Mouse (Mus musculus): ENCODE results near the gene Mlst8. TPM values are rescaled to one million over a fixed set of nuclear protein-coding genes. Genes with fewer than 3 reads are reported as not detected.

Mlst8 gene
- total and polyA plus RNA-seq, 3 experiments = 7.0 to 17.2 (median 7.1) TPM

DNA sequence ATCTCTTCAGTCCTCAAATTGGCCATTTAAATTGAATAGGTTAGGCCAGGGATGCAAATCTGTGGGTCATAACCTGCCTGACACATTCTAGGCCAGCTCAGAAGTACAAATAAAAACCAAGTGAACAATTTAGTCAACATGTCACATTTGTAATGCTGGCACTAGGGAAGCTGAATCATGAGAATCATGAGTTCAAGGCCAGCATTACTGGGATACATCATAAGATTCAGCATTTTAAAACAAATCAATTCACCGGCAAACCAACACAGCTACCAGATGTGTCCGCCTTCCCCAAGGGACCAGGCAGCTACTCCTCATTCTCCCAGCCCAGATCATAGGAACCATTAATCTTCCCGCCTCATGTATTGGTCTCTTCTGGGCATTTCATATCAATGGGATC lies 4.6 kb upstream of the Mlst8 start:
- no peak for TF ChIP-seq TAL1 (conservative IDR thresholded peaks at IDR 0.05; ENCODE audit: low read depth, low read length)
- no peak for TF ChIP-seq GATA1 (IDR thresholded peaks at IDR 0.05; ENCODE audit: borderline replicate concordance, low read length)
- no peak for TF ChIP-seq GATA2 (IDR thresholded peaks at IDR 0.05; ENCODE audit: borderline replicate concordance, low read depth, low read length)
- no peak for TF ChIP-seq CTCF (IDR thresholded peaks at IDR 0.05; ENCODE audit: low read depth, low read length)
- TF ChIP-seq POLR2AphosphoS5 (IDR thresholded peaks at IDR 0.05; ENCODE audit: insufficient replicate concordance, low read depth, low read length) = no peak
- H3K9me3 ChIP-seq (replicated peaks) = peaks cover 3% of the 10 kb centered on the region

DNA sequence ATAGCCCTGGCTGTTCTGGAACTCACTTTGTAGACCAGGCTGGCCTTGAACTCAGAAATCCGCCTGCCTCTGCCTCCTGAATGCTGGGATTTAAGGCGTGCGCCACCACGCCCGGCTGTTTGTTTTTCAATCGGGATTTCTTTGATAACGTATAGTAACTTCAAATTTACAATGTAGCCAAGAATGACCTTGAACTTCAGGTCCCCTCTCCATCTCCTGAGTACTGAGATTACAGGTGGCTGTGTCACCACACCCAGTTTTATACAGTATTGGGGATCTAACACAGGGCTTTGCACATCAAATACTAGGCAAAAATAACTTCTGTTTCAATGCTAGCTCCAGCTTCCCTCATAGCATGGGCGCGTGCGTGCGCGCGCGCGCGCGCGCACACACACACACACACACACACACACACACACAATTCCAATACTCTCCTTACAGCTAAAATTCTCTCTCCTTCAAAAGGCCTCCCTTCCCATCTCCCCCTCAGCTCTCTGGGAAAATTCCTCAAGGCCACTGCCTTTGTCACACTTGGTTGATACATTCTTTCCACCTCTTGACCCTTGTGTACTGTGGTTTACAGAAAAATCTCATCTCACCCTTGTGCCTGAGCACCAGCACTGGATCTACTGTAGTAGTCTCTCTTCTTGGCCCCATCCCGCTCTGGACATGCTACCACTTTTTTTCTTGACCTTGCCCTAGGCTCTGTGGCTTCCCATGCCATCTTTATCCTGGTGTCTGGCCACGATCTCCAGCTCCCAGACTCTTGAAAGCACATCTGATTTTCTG lies 2.3 kb upstream of the Mlst8 start:
- DNase-seq (ENCODE audit: low spot score) (no peak), ATAC-seq (ENCODE audit: extremely low read depth, insufficient number of reproducible peaks, low FRiP score, poor library complexity, severe bottlenecking) (no peak)
- H3K4me3 ChIP-seq (ENCODE audit: low read depth, low read length) = no peak overlapping the region
- H3K36me3 ChIP-seq (replicated peaks) = peaks cover 21% of the 10 kb centered on the region
- peaks cover 38% of the 10 kb centered on the region for H3K4me1 ChIP-seq (ENCODE audit: insufficient read depth, low read depth, low read length)
- peaks cover 19% of the 10 kb centered on the region for H3K27me3 ChIP-seq (ENCODE audit: insufficient read depth, low read length)
- TF ChIP-seq CTCF (IDR thresholded peaks at IDR 0.05; ENCODE audit: low read depth, low read length) (no peak), TAL1 (conservative IDR thresholded peaks at IDR 0.05; ENCODE audit: low read depth, low read length) (no peak), GATA2 (IDR thresholded peaks at IDR 0.05; ENCODE audit: borderline replicate concordance, low read depth, low read length) (no peak)
- H3K9me3 ChIP-seq (replicated peaks) = no peaks in the 10 kb centered on the region

More for the DNA sequence above, 4.6 kb upstream of the Mlst8 start:
- DNase-seq (ENCODE audit: low spot score) = no peak
- ATAC-seq (ENCODE audit: extremely low read depth, insufficient number of reproducible peaks, low FRiP score, poor library complexity, severe bottlenecking) = no peak
- Histone ChIP-seq H3K27me3 (ENCODE audit: insufficient read depth, low read length) (peaks cover 36% of the 10 kb centered on the region), H3K36me3 (replicated peaks) (no peaks in the 10 kb centered on the region), H3K4me3 (ENCODE audit: low read depth, low read length) (no peak overlapping the region), H3K4me1 (ENCODE audit: insufficient read depth, low read depth, low read length) (peaks cover 18% of the 10 kb centered on the region)

GRCm38 (mm10) chr17:24480201-24480826 lies 1.4 kb upstream of the Mlst8 start:
- Histone ChIP-seq H3K27me3 (ENCODE audit: insufficient read depth, low read length) (peaks cover 13% of the 10 kb centered on the region), H3K4me1 (ENCODE audit: insufficient read depth, low read depth, low read length) (peaks cover 40% of the 10 kb centered on the region), H3K36me3 (replicated peaks) (peaks cover 30% of the 10 kb centered on the region), H3K9me3 (replicated peaks) (no peaks in the 10 kb centered on the region), H3K4me3 (ENCODE audit: low read depth, low read length) (no peak overlapping the region; the same call in 1 of the 2 replicates)
- DNase-seq (ENCODE audit: low spot score) (peak; percentile 35), ATAC-seq (ENCODE audit: extremely low read depth, insufficient number of reproducible peaks, low FRiP score, poor library complexity, severe bottlenecking) (no peak)
- no peak for TF ChIP-seq CTCF (IDR thresholded peaks at IDR 0.05; ENCODE audit: low read depth, low read length)

GRCm38 (mm10) chr17:24479431-24479830 lies 553 bp upstream of the Mlst8 start:
- Histone ChIP-seq H3K9me3 (replicated peaks) (no peaks in the 10 kb centered on the region), H3K27me3 (ENCODE audit: insufficient read depth, low read length) (peaks cover 5% of the 10 kb centered on the region; the same call in 1 of the 2 replicates), H3K4me3 (ENCODE audit: low read depth, low read length) (peak overlapping the region; percentile 40; the same call in 1 of the 2 replicates), H3K36me3 (replicated peaks) (peaks cover 38% of the 10 kb centered on the region), H3K4me1 (ENCODE audit: insufficient read depth, low read depth, low read length) (peaks cover 44% of the 10 kb centered on the region)
- no peak for DNase-seq (ENCODE audit: low spot score)
- no peak for ATAC-seq (ENCODE audit: extremely low read depth, insufficient number of reproducible peaks, low FRiP score, poor library complexity, severe bottlenecking)
- TF ChIP-seq TAL1 (conservative IDR thresholded peaks at IDR 0.05; ENCODE audit: low read depth, low read length) (no peak), CTCF (IDR thresholded peaks at IDR 0.05; ENCODE audit: low read depth, low read length) (no peak), GATA2 (IDR thresholded peaks at IDR 0.05; ENCODE audit: borderline replicate concordance, low read depth, low read length) (no peak), POLR2AphosphoS5 (IDR thresholded peaks at IDR 0.05; ENCODE audit: insufficient replicate concordance, low read depth, low read length) (no peak), GATA1 (IDR thresholded peaks at IDR 0.05; ENCODE audit: borderline replicate concordance, low read length) (no peak)

GRCm38 (mm10) chr17:24477985-24478600 lies 785 bp downstream of the Mlst8 start:
- ATAC-seq (ENCODE audit: extremely low read depth, insufficient number of reproducible peaks, low FRiP score, poor library complexity, severe bottlenecking) (no peak), DNase-seq (ENCODE audit: low spot score) (peak; percentile 2)
- peaks cover 57% of the 10 kb centered on the region for H3K4me1 ChIP-seq (ENCODE audit: insufficient read depth, low read depth, low read length)
- peak overlapping the region; percentile 96 for H3K4me3 ChIP-seq (ENCODE audit: low read depth, low read length)
- H3K9me3 ChIP-seq (replicated peaks) = no peaks in the 10 kb centered on the region
- H3K27me3 ChIP-seq (ENCODE audit: insufficient read depth, low read length) = no peaks in the 10 kb centered on the region
- peak; percentile 39; the same call in 1 of the 2 replicates for TF ChIP-seq POLR2AphosphoS5 (IDR thresholded peaks at IDR 0.05; ENCODE audit: insufficient replicate concordance, low read depth, low read length)
- no peak for TF ChIP-seq GATA2 (IDR thresholded peaks at IDR 0.05; ENCODE audit: borderline replicate concordance, low read depth, low read length)
- peaks cover 52% of the 10 kb centered on the region for H3K36me3 ChIP-seq (replicated peaks)

DNA sequence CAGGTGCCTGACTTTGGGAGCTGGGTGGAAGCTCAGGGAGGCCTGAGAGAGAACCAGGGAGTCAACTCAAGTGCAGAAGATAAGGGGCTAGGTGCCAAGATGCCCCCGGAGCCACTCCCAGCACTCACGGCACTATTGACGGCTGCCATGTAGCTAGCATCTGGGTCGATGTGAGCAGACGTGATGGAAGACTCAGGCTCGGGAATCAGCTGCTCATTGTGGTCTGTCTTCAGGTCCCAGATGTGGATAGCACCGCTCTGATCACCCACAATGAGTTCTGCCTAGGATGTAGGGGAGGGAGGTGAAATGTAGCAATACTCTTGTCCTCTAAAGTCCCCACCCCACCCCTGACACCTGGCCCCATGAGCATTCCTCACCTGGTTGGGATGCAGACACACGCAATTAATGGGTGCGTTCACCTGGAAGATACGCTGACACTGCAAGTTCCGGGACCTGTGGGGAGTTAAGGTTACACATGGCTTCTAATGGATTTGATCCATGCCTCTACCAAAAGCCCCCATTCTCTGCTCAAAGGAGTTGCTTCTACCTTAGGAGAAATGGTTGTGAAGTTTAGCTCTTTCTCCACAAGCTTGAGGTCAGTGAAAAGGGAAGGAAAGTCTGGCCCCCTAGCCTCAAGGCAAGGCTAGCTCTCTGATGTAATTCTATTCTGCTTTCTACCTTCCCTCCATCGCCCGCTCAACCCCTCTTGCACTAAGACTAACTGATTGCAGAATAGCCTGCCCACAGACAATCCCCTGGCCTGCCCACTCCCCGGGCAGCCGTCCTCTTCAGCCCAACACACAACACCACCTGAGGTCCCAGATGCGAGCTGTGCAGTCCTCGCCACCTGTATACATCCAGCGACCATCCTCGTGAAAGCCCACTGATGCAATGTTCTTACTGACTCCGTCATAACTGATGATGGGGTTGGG lies 1.6 kb downstream of the Mlst8 start:
- peaks cover 65% of the 10 kb centered on the region for H3K4me1 ChIP-seq (ENCODE audit: insufficient read depth, low read depth, low read length)
- no peak for DNase-seq (ENCODE audit: low spot score)
- ATAC-seq (ENCODE audit: extremely low read depth, insufficient number of reproducible peaks, low FRiP score, poor library complexity, severe bottlenecking) = no peak
- TF ChIP-seq TAL1 (conservative IDR thresholded peaks at IDR 0.05; ENCODE audit: low read depth, low read length) = no peak
- no peak for TF ChIP-seq CTCF (IDR thresholded peaks at IDR 0.05; ENCODE audit: low read depth, low read length)
- no peak for TF ChIP-seq GATA2 (IDR thresholded peaks at IDR 0.05; ENCODE audit: borderline replicate concordance, low read depth, low read length)
- no peak for TF ChIP-seq POLR2AphosphoS5 (IDR thresholded peaks at IDR 0.05; ENCODE audit: insufficient replicate concordance, low read depth, low read length)
- no peak for TF ChIP-seq GATA1 (IDR thresholded peaks at IDR 0.05; ENCODE audit: borderline replicate concordance, low read length)
- no peaks in the 10 kb centered on the region for H3K9me3 ChIP-seq (replicated peaks)
- no peaks in the 10 kb centered on the region for H3K27me3 ChIP-seq (ENCODE audit: insufficient read depth, low read length)
- peak overlapping the region; percentile 96; the same call in 1 of the 2 replicates for H3K4me3 ChIP-seq (ENCODE audit: low read depth, low read length)
- peaks cover 60% of the 10 kb centered on the region for H3K36me3 ChIP-seq (replicated peaks)
